Comparison of ENCODE assay signal across 30 mouse cellular contexts in the genomic region with DNA sequence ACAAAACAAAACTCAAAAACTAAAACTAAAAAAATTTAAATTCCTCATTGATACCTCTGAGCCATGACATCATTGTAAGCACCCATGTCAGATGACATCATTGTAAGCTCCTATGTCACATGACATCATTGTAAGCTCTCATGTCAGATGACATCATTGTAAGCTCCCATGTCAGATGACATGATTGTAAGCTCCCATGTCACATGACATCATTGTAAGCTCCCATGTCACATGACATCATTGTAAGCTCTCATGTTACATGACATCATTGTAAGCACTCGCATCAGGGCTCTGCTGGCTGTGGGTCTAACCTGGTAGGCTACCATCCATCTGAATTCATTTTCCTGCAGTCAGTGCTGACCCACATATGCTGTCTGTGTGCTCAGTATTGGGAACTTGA. TPM values are rescaled to one million over a fixed set of nuclear protein-coding genes. Genes with fewer than 3 reads are reported as not detected.
A peak's percentile ranks its signal among the peaks of the same experiment; 100 is the strongest.
DNase-seq lines count a peak whose midpoint lies in the region; ATAC-seq and TF ChIP-seq lines count a peak whose summit lies in the region.
"Had no signal": no experiment of that assay in that cellular context is flagged by ENCODE, and none has a peak within 500 bp of the region (broad histone marks: within the 10 kb centered on the region; RNA-seq: fewer than 3 reads in every experiment).

No protein-coding gene starts in this region.

- H3K27ac ChIP-seq in heart, postnatal 0 days (ENCODE audit: low read depth), result no peak overlapping the region
- H3K27ac ChIP-seq in midbrain, embryonic 14.5 days (replicated peaks; ENCODE audit: low read depth, low read length), result no peak overlapping the region
- H3K27ac ChIP-seq: embryonic facial prominence, embryonic 10.5 days; embryonic facial prominence, embryonic 13.5 days; forebrain, embryonic 12.5 days; forebrain, embryonic 15.5 days; heart, adult 2 months; heart, embryonic 10.5 days; heart, embryonic 13.5 days; hindbrain, embryonic 10.5 days; hindbrain, embryonic 13.5 days; intestine, embryonic 15.5 days had no signal

- TF ChIP-seq CTCF in heart, postnatal 0 days (IDR thresholded peaks at IDR 0.05; ENCODE audit: low read depth), result no peak

- H3K9me3 ChIP-seq in heart, postnatal 0 days (replicated peaks; ENCODE audit: control insufficient read depth, low read length), result no peaks in the 10 kb centered on the region
- H3K9me3 ChIP-seq in midbrain, embryonic 14.5 days (ENCODE audit: control insufficient read depth, low read length), result no peaks in the 10 kb centered on the region
- H3K9me3 ChIP-seq: embryonic facial prominence, embryonic 10.5 days; embryonic facial prominence, embryonic 13.5 days; forebrain, embryonic 12.5 days; forebrain, embryonic 15.5 days; heart, embryonic 10.5 days; heart, embryonic 13.5 days; hindbrain, embryonic 10.5 days; hindbrain, embryonic 13.5 days; intestine, embryonic 15.5 days had no signal

- no peak overlapping the region for H3K4me2 ChIP-seq in heart, postnatal 0 days (ENCODE audit: low read depth, low read length)
- H3K4me2 ChIP-seq in midbrain, embryonic 14.5 days (ENCODE audit: low read length), result no peak overlapping the region
- H3K4me2 ChIP-seq: embryonic facial prominence, embryonic 13.5 days; forebrain, embryonic 12.5 days; forebrain, embryonic 15.5 days; heart, embryonic 13.5 days; hindbrain, embryonic 13.5 days; intestine, embryonic 15.5 days had no signal

- ATAC-seq in heart, postnatal 0 days (ENCODE audit: insufficient read depth, low read depth), result 0 out of 2 replicates have a peak, but pooled peaks have one; percentile 3
- no peak for ATAC-seq in midbrain, embryonic 14.5 days (ENCODE audit: low FRiP score, low TSS enrichment)
- ATAC-seq: CD4-positive, CD25-positive, alpha-beta regulatory T cell, adult 4 months; forebrain, embryonic 15.5 days; hindbrain, embryonic 16.5 days; intestine, embryonic 15.5 days had no signal

- TF ChIP-seq EP300 in heart, postnatal 0 days (IDR thresholded peaks at IDR 0.05; ENCODE audit: low read depth), result no peak

- H3K4me1 ChIP-seq in heart, postnatal 0 days (ENCODE audit: control insufficient read depth, insufficient read depth), result no peaks in the 10 kb centered on the region
- H3K4me1 ChIP-seq in midbrain, embryonic 14.5 days (ENCODE audit: control insufficient read depth, insufficient read depth, low read length), result no peaks in the 10 kb centered on the region
- H3K4me1 ChIP-seq: embryonic facial prominence, embryonic 13.5 days; forebrain, embryonic 12.5 days; forebrain, embryonic 15.5 days; hindbrain, embryonic 10.5 days; hindbrain, embryonic 13.5 days had no signal

- no peak overlapping the region for H3K4me3 ChIP-seq in heart, postnatal 0 days (ENCODE audit: low read depth, low read length)
- H3K4me3 ChIP-seq in midbrain, embryonic 14.5 days (replicated peaks; ENCODE audit: low read depth, low read length), result no peak overlapping the region
- H3K4me3 ChIP-seq: embryonic facial prominence, embryonic 10.5 days; embryonic facial prominence, embryonic 13.5 days; erythroblast, embryonic 14.5 days; forebrain, embryonic 12.5 days; forebrain, embryonic 15.5 days; heart, adult 2 months; heart, embryonic 10.5 days; heart, embryonic 13.5 days; hindbrain, embryonic 10.5 days; hindbrain, embryonic 13.5 days; intestine, embryonic 15.5 days had no signal

- H3K27me3 ChIP-seq in heart, postnatal 0 days (ENCODE audit: control insufficient read depth, insufficient read depth, low read length), result no peaks in the 10 kb centered on the region
- H3K27me3 ChIP-seq in splenic B cell, adult 2 months (ENCODE audit: control insufficient read depth, insufficient read depth, low read length, poor library complexity, severe bottlenecking), result no peaks in the 10 kb centered on the region
- H3K27me3 ChIP-seq in midbrain, embryonic 14.5 days (ENCODE audit: control insufficient read depth, insufficient read depth, low read length), result no peaks in the 10 kb centered on the region
- H3K27me3 ChIP-seq: embryonic facial prominence, embryonic 13.5 days; forebrain, embryonic 12.5 days; forebrain, embryonic 15.5 days; heart, embryonic 13.5 days; hindbrain, embryonic 13.5 days; intestine, embryonic 15.5 days had no signal

- 97% methylated on average over 1 of the region's 1 CpGs for WGBS in heart, postnatal 0 days
- WGBS in midbrain, embryonic 14.5 days, result 96% methylated on average over 1 of the region's 1 CpGs

- intact Hi-C loops in heart, postnatal 25 days (cut with DNase I), result no loop called here

- H3K9ac ChIP-seq in heart, postnatal 0 days (replicated peaks; ENCODE audit: low read depth, low read length), result no peak overlapping the region
- no peak overlapping the region for H3K9ac ChIP-seq in midbrain, embryonic 14.5 days (replicated peaks; ENCODE audit: low read length)
- H3K9ac ChIP-seq: embryonic facial prominence, embryonic 13.5 days; forebrain, embryonic 12.5 days; forebrain, embryonic 15.5 days; heart, embryonic 13.5 days; hindbrain, embryonic 13.5 days; intestine, embryonic 15.5 days had no signal

- H3K36me3 ChIP-seq in heart, postnatal 0 days (replicated peaks; ENCODE audit: control insufficient read depth, insufficient read depth, low read length), result peaks cover 22% of the 10 kb centered on the region
- H3K36me3 ChIP-seq in splenic B cell, adult 2 months (ENCODE audit: control insufficient read depth, insufficient read depth, low read length, poor library complexity, severe bottlenecking), result peaks cover 3% of the 10 kb centered on the region; the same call in 1 of the 2 replicates
- H3K36me3 ChIP-seq in midbrain, embryonic 14.5 days (ENCODE audit: control insufficient read depth, insufficient read depth, low read length), result no peaks in the 10 kb centered on the region
- H3K36me3 ChIP-seq: forebrain, embryonic 15.5 days had no signal

- no peak for DNase-seq in heart, postnatal 0 days (ENCODE audit: low spot score)
- no peak for DNase-seq in heart, postnatal 25 days (ENCODE audit: low spot score)
- DNase-seq in MN1 (ENCODE audit: low spot score), result peak; percentile 31
- peak; percentile 47 for DNase-seq in splenic B cell, adult 2 months (ENCODE audit: low read depth, low spot score)
- no peak for DNase-seq in midbrain, embryonic 14.5 days
- DNase-seq in frontal cortex, postnatal 14 days (ENCODE audit: low spot score in 2 of 2), result no peak
- DNase-seq: adrenal gland, adult 2 months; adrenal gland, postnatal 25 days; cerebellum, adult 11-12 months; cerebellum, adult 8-10 months; cerebellum, postnatal 10 days; cerebellum, postnatal 36 days; embryo, embryonic 11 days; gastrocnemius, postnatal 10 days; gastrocnemius, postnatal 36 days; heart, adult 2 months; heart, postnatal 36 days; kidney, adult 11 months had no signal

RNA-seq across cellular contexts. Expression of gene Rnf213, which starts 14.3 kb away (rescaled TPM):
- total RNA-seq in heart, postnatal 0 days (2014; rRNA removed; ENCODE audit: low replicate concordance), result 36.7 and 45.4 TPM in 2 replicates
- 3.4 and 4.5 TPM in 2 replicates for polyA plus RNA-seq in heart, postnatal 0 days (2015; fragmentation: Nextera tagmentation; extraction: Ambion mirVana)
- total RNA-seq in heart, postnatal 25 days (2021), result 10 to 100 TPM; 14.6 TPM
- polyA plus RNA-seq in midbrain, embryonic 14.5 days (2014; fragmentation: Nextera tagmentation; extraction: Ambion mirVana), result 0.72 and 3.2 TPM in 2 replicates

RNA-seq across cellular contexts. Expression of gene Slc26a11, which starts 23.2 kb away (rescaled TPM):
- 4.0 and 4.4 TPM in 2 replicates for total RNA-seq in heart, postnatal 0 days (2014; rRNA removed; ENCODE audit: low replicate concordance)
- polyA plus RNA-seq in heart, postnatal 0 days (2015; fragmentation: Nextera tagmentation; extraction: Ambion mirVana), result 5.2 and 7.0 TPM in 2 replicates
- total RNA-seq in heart, postnatal 25 days (2021), result 1 to 10 TPM; 2.3 to 2.8 TPM
- polyA plus RNA-seq in midbrain, embryonic 14.5 days (2014; fragmentation: Nextera tagmentation; extraction: Ambion mirVana), result 3.9 and 5.0 TPM in 2 replicates
- polyA plus RNA-seq: erythroblast, embryonic 14.5 days had no signal

RNA-seq across cellular contexts. Expression of gene Sgsh, which starts 23.2 kb away (rescaled TPM):
- 3.1 and 14.8 TPM in 2 replicates for total RNA-seq in heart, postnatal 0 days (2014; rRNA removed; ENCODE audit: low replicate concordance)
- 4.7 and 6.5 TPM in 2 replicates for polyA plus RNA-seq in heart, postnatal 0 days (2015; fragmentation: Nextera tagmentation; extraction: Ambion mirVana)
- 1 to 10 TPM; 4.8 to 5.1 TPM for total RNA-seq in heart, postnatal 25 days (2021)
- polyA plus RNA-seq in midbrain, embryonic 14.5 days (2014; fragmentation: Nextera tagmentation; extraction: Ambion mirVana), result 5.3 and 6.1 TPM in 2 replicates

Comparison
In these comparisons a context has a peak if more than half of its experiments do, and no peak if none do; other contexts are left out.
1. DNase-seq: peak in MN1 (single experiment) and splenic B cell, adult 2 months (single experiment); none in heart, postnatal 0 days (single experiment), heart, postnatal 25 days (single experiment), midbrain, embryonic 14.5 days (single experiment) and frontal cortex, postnatal 14 days (0 of 2).